Mouse (Mus musculus) kidney, postnatal 14 days (tissue): ENCODE results near the gene Nemp1.
"Not testable (repeated sequence)": the region's sequence is repeated elsewhere in the genome, so short reads cannot be mapped to it uniquely, and the experiment has no call there.

Experiments
- DNase-seq: peaks from one replicate; pipeline ENCODE4 v3.0.0; 2022; ENCODE audit warnings: mixed read lengths

Nemp1 gene

GRCm38 (mm10) chr10:127652906-127653638, 13.6 kb upstream of the Nemp1 start:
- DNase-seq = peak; percentile 43

DNA sequence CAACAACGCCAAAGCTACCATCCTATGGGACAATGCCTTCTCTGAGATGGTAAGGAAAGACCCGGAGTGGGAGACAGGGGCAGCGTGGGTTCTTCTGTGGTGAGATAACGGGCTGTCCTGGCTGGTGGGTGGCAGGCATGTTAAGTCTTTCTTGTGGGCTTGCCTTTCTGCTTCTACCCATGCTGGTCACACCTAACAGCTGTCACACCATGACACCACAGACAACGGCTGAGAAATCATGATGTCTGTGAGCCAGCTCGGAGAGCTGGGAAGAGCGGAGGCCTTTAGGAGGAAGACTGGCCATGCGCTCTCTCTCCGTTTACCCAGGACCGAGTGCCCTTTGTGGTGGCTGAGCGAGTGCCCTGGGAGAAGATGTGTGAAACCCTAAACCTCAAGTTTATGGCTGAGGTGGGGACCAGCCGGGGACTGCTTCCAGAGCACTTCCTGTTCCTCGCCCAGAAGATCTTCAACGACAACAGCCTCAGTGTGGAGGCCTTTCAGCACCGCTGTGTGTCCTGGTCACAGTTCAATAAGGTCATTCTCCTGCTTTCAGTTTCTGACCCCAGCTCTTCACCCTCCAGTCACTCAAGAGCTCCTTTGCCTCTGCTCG, 11.6 kb upstream of the Nemp1 start:
- DNase-seq = no peak

GRCm38 (mm10) chr10:127657617-127658016, 9.1 kb upstream of the Nemp1 start:
- not testable (repeated sequence) for DNase-seq

GRCm38 (mm10) chr10:127658076-127658475, 8.6 kb upstream of the Nemp1 start:
- DNase-seq = no peak

GRCm38 (mm10) chr10:127659551-127659950, 7.2 kb upstream of the Nemp1 start:
- DNase-seq = no peak

DNA sequence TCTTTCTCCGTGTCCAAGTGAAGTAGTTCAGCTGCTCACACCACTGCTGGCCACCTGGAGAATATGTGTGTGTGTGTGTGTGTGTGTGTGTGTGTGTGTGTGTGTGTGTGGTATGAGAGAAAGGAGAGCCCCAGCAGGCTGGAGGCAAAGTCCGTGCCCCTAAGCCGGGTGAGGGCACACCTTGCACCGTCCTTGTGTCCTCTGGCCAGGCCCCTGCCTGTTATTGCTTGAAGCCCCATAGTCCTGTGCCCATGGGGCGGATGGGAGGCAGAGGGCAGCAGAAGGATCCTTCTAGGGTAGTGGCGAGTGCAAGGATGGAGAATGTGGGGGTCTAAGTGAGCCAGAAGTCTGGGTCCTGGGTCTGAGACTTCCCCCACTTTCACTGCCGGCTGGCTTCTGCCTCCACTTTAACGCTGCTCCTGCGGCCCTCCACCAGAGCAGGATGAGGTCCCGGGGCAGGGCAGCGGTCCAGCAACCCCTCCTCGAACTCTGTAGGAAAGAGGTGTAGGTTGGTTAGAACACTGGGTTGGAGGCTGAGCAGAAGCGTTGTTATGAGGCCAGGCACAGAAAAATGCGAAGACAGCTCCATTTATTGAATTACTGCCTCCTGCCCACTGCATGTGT, 5.3 kb upstream of the Nemp1 start:
- peak; percentile 58 for DNase-seq

GRCm38 (mm10) chr10:127661915-127662663, 4.6 kb upstream of the Nemp1 start:
- peak; percentile 84 for DNase-seq

DNA sequence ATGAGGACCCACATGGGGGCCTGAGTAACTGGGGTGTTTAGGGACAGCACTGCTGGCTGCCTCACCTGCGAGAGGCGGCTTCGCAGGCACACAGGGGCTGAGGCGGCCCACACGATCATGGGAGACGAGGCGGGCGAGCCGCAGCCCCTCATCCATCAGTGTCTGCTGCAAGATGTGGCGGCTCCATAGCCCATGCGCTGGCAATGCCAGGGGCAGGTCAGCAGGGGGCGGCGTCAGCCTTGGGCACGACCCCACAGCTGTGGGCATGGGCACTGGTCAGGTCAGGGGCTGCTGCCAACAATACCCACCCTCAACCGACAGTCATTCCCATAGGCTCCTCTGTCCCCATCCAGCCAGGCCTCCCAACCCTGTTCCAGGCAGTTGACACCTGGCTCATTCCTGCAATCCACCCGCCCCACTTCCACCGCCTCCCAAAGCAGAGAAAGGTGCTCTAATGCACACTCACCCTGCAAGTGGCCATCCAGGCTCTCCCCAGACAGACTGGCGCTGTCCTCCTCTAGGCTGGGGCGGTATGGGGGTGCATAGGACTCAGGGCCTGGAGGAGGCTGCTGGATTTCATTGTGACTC, 3.9 kb upstream of the Nemp1 start:
- DNase-seq = peak; percentile 60

DNA sequence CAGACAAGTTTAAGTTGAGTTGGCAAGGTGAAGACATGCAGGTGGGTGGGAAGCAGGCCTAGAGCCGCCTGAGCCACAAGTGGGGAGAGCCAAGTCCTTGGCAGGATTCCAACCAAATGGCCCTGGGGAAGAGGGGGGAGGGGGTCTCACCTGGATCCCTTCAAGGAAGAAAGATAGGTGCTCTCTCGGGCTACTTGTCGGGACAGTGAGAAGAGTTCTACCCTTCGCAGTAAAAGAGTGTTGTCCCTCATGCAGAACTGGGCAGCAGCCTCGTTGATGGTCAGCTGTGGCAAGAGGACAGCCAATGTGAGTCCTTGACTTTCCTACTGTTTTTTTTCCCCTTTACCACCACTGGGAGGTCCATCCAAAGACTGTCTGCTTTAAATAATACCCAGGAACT, 3.1 kb upstream of the Nemp1 start:
- DNase-seq = no peak

GRCm38 (mm10) chr10:127664166-127664565, 2.5 kb upstream of the Nemp1 start:
- no peak for DNase-seq

GRCm38 (mm10) chr10:127664891-127665290, 1.8 kb upstream of the Nemp1 start:
- no peak for DNase-seq

- DNase-seq = no peak
These were observed 1.1 kb upstream of the Nemp1 start for GRCm38 (mm10) chr10:127665366-127666181.

DNA sequence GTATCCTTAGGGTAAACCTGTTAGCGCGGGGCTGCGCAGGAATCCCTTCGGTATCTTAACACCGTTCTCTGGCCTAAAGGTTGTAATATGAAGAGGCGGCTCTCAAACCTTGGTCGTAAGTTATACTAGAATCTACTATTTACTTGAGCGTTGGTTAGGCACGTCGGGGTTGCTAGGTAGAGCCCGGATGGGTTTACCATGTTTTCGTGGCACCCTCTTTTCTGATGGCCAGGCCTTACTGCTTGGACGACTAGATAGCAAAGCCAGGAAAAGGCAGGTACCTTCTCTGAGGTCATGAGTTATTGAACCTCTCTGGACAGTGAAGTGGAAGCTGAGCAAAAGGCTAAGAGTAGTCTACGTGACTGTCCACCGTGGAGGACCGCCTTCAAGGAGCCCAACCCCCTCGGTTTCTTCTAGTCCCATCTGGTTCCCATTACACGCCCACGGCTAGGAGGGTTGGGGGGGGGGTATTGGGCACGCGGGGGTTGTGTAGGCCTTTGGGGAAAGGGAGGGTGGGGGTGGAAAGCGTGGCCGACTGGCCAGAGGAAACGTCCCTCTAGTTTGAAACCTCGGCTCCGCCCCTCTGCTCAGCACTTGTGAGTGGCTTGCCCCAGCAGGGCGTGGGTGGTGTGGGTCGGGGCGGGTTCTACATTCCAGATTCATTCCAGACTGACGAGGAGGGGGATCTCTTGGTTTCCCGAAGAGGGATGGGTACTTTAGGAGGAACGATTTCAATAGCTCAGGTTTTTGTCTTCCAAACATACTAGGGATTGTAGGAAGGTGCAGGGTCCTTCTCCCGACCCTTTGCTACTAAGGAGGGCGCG, 780 bp downstream of the Nemp1 start:
- peak; percentile 94 for DNase-seq

GRCm38 (mm10) chr10:127668093-127669050, 1.7 kb downstream of the Nemp1 start, which contains the start of gene Nab2:
TSS of gene Nab2 (minus strand) at chr10:127668568.
- DNase-seq = peak; percentile 89

GRCm38 (mm10) chr10:127669170-127669569, 2.5 kb downstream of the Nemp1 start:
- DNase-seq = peak; percentile 49

- no peak for DNase-seq
These were observed 3.5 kb downstream of the Nemp1 start for GRCm38 (mm10) chr10:127670185-127670584.

GRCm38 (mm10) chr10:127671276-127671675, 4.6 kb downstream of the Nemp1 start:
- DNase-seq = no peak

- no peak for DNase-seq
These were observed 7.5 kb downstream of the Nemp1 start for GRCm38 (mm10) chr10:127674046-127674655.

DNA sequence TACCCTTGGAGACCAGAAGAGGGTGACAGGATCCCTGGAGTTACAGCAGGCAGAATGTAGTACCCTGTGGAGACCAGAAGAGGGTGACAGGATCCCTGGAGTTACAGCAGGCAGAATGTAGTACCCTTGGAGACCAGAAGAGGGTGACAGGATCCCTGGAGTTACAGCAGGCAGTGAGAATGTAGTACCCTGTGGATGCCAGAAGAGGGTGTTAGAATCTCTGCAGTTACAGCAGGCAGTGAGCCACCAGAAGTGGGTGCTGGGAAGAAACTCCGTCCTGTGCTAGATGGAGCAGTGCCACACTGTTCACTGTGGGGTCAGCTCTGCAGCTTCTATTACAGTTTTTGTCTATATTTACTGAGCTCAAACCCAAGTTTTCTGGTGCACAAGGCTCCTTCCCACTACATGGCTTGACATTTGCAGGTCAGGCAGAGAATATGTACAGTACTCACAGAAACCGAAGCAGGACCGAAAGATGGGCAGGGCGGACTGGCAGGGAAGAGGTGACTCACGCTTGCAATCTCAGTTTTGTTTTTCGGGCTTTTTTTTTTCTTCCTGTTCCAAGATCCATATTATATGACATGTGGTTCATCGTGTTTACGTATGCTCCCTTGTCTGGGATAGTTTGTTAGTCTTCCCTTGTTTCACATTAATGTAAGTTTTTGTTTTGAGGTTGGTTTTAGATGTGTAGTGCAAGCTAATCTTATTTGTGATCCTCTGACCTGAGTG, 8.3 kb downstream of the Nemp1 start:
- peak; percentile 95 for DNase-seq
